Mouse (Mus musculus) embryonic facial prominence, embryonic 13.5 days (tissue): ENCODE results near the gene Atg4b. TPM values are rescaled to one million over a fixed set of nuclear protein-coding genes. Genes with fewer than 3 reads are reported as not detected.
"Not testable (repeated sequence)": the region's sequence is repeated elsewhere in the genome, so short reads cannot be mapped to it uniquely, and the experiment has no call there.

Experiments
- ATAC-seq: fragments of 200-750 bp; cut with Nextera tagmentation; 2 replicates; pipeline ENCODE4 v1.8.0; 2017; ENCODE audit warnings: low read depth; ENCODE audit not compliant: insufficient number of reproducible peaks, insufficient read depth, low FRiP score, low TSS enrichment
- H3K27ac ChIP-seq: fragments of 300-500 bp; sonication (generic); 2 replicates; pipeline ENCODE4 v1.5.1; 2015; ENCODE audit warnings: moderate library complexity, mild to moderate bottlenecking, inconsistent platforms
- H3K27me3 ChIP-seq: fragments of 300-500 bp; sonication (generic); 2 replicates; pipeline ENCODE4 v1.6.1; 2015; ENCODE audit warnings: mild to moderate bottlenecking, inconsistent platforms
- H3K36me3 ChIP-seq: fragments of 300-500 bp; sonication (generic); 2 replicates; pipeline ENCODE4 v1.6.1; 2015; ENCODE audit warnings: mild to moderate bottlenecking, inconsistent platforms
- H3K4me1 ChIP-seq: fragments of 300-500 bp; sonication (generic); 2 replicates; pipeline ENCODE4 v1.6.1; 2015; ENCODE audit warnings: inconsistent platforms
- H3K4me2 ChIP-seq: fragments of 300-500 bp; sonication (generic); 2 replicates; pipeline ENCODE4 v1.6.1; 2015; ENCODE audit warnings: moderate library complexity, mild to moderate bottlenecking, inconsistent platforms
- H3K4me3 ChIP-seq: fragments of 300-500 bp; sonication (generic); 2 replicates; pipeline ENCODE4 v1.5.1; 2015; ENCODE audit warnings: mild to moderate bottlenecking, inconsistent platforms
- H3K9ac ChIP-seq: fragments of 300-500 bp; sonication (generic); 2 replicates; pipeline ENCODE4 v1.6.1; 2015; ENCODE audit warnings: mild to moderate bottlenecking, inconsistent platforms
- H3K9me3 ChIP-seq: fragments of 300-500 bp; sonication (generic); 2 replicates; pipeline ENCODE4 v1.6.1; 2016; ENCODE audit warnings: inconsistent platforms
- WGBS: fragments of 180-500 bp; shearing (Covaris S2); methylation state at CpG from one replicate; pipeline ENCODE4 v1.1.7; 2015; ENCODE audit warnings: mixed read lengths; 5-methylcytosine and 5-hydroxymethylcytosine counted together
- polyA plus RNA-seq: library from polyadenylated mRNA; unstranded; fragments of >200 nt; fragmentation: Nextera tagmentation; extraction: Ambion mirVana; gene quantifications from 2 replicates; pipeline ENCODE4 v1.2.1, GENCODE M21; 2015

Atg4b gene
- polyA plus RNA-seq, 1 experiment from 2014 or later = 90.4 TPM

DNA sequence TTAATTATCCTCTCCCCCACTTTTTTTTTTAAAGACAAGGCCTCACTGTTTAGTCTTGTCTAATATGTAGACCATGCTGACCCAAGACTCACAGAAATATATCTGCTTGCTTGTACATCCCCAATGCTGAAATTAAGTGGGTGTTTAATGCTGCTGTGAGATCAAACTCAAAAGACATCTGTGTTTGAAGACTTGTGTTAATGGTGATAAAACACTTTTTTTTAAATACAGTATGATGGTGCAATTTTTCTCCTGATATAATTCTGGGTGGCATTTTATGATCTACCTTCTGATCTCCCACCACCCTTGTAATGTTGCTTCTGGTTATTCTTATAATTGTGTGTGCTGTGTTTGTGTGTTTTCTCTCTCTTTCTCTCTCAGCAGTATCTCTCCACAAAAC lies 4.9 kb downstream of the Atg4b start:
- H3K4me3 ChIP-seq = peak overlapping the region; percentile 98; the same call in 1 of the 2 replicates
- no peak for ATAC-seq
- H3K4me2 ChIP-seq = peak overlapping the region; percentile 86

DNA sequence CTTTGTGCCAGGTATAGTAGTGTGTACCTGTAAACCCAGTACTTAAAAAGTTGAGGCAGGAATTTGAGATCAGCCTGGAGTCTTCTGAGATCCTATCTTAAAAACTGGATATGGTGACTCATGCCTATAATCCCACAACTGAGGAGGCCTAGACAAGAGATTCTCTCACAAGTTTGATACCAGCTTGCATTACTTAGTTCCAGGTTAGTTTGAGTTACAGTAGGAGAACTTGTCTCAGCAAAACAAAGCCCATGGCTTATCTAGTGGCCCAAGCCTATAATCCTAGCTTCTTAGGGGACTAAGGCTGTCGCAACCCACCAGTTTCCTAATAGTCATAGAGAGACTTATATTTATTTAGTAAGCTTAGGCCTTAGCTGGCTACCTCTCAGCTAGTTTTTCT lies 8.8 kb downstream of the Atg4b start:
- Histone ChIP-seq H3K4me2 (no peak overlapping the region), H3K4me1 (peaks cover 15% of the 10 kb centered on the region), H3K27me3 (no peaks in the 10 kb centered on the region), H3K27ac (no peak overlapping the region), H3K4me3 (no peak overlapping the region), H3K36me3 (no peaks in the 10 kb centered on the region), H3K9ac (no peak overlapping the region), H3K9me3 (no peaks in the 10 kb centered on the region)
- no peak for ATAC-seq
- 95% methylated on average over 1 of the region's 1 CpGs for WGBS

More for the DNA sequence above, 4.9 kb downstream of the Atg4b start:
- Histone ChIP-seq H3K27ac (no peak overlapping the region), H3K9ac (no peak overlapping the region), H3K9me3 (no peaks in the 10 kb centered on the region), H3K36me3 (no peaks in the 10 kb centered on the region), H3K4me1 (peaks cover 26% of the 10 kb centered on the region), H3K27me3 (no peaks in the 10 kb centered on the region)

DNA sequence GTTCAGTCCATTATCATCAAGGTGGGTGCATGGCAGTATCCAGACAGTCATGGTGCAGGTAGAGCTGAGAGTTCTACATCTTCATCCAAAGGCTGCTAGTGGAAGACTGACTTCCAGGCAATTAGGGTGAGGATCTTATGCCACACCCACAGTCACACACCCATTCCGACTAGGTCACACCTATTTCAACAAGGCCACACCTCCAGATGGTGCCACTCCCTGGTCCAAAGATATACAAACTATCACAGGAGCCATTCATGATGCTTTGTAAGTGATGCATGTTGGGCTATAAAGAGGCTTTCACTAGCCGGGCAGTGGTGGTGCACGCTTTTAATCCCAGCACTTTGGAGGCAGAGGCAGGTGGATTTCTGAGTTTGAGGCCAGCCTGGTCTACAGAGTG lies 12.2 kb downstream of the Atg4b start:
- WGBS = 93% methylated on average over 3 of the region's 3 CpGs

DNA sequence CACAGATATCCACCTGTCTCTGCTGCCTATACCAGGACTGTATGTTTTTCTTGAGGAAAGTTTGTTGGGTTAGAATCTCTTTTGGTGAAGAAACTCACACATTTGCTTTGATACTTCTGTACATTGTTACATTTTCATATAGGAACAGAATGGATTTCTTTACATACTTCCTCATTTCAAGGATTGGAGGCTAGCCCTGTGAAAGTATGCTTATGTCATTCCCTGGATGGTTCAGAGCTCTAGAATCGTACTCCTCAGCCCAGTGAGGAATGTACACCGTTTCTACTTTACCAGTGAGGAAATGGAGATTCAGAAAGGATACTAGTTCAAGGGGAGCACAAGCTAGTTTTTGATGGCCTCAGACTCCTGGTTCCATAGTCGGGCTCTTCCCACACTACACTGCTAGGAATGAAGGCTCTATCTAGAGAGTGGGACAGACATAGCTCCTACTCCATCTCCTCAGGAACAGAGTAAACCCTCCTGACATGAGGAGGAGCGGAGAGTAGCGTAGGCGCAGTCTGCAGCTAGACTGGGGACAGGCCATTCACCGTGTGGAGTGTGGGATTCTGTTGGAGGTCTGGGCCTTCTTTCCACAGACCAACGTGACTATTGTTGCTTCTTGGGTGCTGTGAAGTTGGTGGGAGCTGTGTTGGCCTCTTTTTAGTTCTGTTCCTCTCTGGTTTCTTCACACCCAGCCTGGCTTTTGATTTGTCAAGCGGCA lies 13.7 kb downstream of the Atg4b start:
- Histone ChIP-seq H3K4me1 (0 out of 2 replicates have a peak, but pooled peaks cover 7% of the 10 kb centered on the region), H3K36me3 (peaks cover 18% of the 10 kb centered on the region), H3K27me3 (no peaks in the 10 kb centered on the region), H3K9ac (no peak overlapping the region), H3K4me3 (no peak overlapping the region), H3K27ac (no peak overlapping the region), H3K9me3 (no peaks in the 10 kb centered on the region), H3K4me2 (no peak overlapping the region)
- WGBS = 90% methylated on average over 9 of the region's 9 CpGs
- ATAC-seq = no peak

More for the DNA sequence above, 12.2 kb downstream of the Atg4b start:
- not testable (repeated sequence) for H3K4me3 ChIP-seq, H3K9me3 ChIP-seq, H3K4me1 ChIP-seq, H3K4me2 ChIP-seq, H3K27me3 ChIP-seq, H3K27ac ChIP-seq, H3K9ac ChIP-seq, ATAC-seq, H3K36me3 ChIP-seq

DNA sequence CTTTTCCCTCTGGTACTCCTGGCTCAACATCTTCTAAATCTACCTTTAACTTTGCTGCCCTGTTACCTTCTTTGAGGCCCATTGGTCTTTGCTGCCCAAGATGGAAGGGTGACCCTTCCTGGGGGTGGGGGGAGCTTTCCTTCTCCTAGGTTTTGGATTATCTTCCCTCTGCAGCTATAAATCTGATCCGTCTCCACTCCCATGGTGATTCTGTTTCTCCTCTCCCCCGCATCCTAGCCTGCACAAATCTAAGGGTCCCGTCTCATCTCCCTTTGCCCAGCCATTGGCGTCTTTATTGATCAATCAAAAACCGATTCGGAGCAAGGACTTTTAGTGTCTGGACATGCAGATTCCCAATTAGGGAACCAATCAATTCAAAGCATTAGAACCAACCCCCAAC lies 16.3 kb downstream of the Atg4b start:
- H3K4me1 ChIP-seq = 0 out of 2 replicates have a peak, but pooled peaks cover 7% of the 10 kb centered on the region
- no peaks in the 10 kb centered on the region for H3K27me3 ChIP-seq
- H3K4me3 ChIP-seq = no peak overlapping the region
- no peak overlapping the region for H3K4me2 ChIP-seq
- H3K27ac ChIP-seq = no peak overlapping the region
- no peaks in the 10 kb centered on the region for H3K9me3 ChIP-seq
- peaks cover 26% of the 10 kb centered on the region for H3K36me3 ChIP-seq
- ATAC-seq = no peak
- H3K9ac ChIP-seq = no peak overlapping the region
- WGBS = 79% methylated on average over 6 of the region's 6 CpGs

DNA sequence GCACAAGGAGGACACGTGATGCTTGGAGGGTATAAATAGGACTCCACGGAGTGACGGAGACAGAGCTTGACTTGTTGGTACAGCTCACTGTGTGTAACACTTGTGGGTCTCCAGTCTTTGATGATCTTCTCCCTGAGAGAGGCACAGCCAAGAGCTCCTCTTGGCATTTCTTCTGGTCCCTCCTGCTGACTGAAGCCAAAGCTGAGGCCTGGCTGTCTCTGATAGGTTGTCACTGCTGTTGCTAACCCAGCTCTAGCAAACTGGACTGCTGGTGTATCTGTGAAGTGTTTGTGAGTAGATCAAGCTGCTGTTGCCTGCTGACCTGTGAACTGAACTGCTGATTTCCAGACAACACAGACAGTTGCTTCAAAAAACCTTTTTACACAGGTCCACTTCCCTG lies 18.6 kb downstream of the Atg4b start:
- Histone ChIP-seq H3K36me3 (peaks cover 47% of the 10 kb centered on the region), H3K9me3 (no peaks in the 10 kb centered on the region), H3K4me3 (no peak overlapping the region), H3K27ac (no peak overlapping the region), H3K9ac (no peak overlapping the region), H3K27me3 (no peaks in the 10 kb centered on the region), H3K4me2 (no peak overlapping the region), H3K4me1 (0 out of 2 replicates have a peak, but pooled peaks cover 7% of the 10 kb centered on the region)
- 96% methylated on average over 3 of the region's 3 CpGs for WGBS
- no peak for ATAC-seq

DNA sequence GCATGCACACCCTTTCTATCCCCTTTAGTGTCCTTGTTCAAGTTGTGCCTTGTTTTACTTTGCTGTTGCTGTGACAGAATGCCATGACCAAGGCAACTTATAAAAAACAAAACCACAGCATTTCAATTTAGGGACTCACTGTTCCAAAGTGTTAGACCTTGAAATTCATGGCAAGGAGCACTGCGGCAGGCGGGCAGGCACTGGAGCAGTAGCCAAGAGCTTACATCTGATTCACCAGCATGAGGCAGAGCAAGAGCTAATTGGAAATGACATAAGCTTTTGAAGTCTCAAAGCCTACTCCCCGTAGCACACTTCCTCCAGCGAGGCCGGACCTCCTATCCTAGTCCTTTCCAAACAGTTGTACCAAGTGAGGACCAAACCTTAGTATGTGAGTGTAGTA lies 25.4 kb downstream of the Atg4b start:
- Histone ChIP-seq H3K4me3 (no peak overlapping the region), H3K36me3 (peaks cover 81% of the 10 kb centered on the region), H3K9ac (no peak overlapping the region), H3K4me2 (no peak overlapping the region), H3K27ac (no peak overlapping the region), H3K4me1 (no peaks in the 10 kb centered on the region), H3K27me3 (no peaks in the 10 kb centered on the region), H3K9me3 (no peaks in the 10 kb centered on the region)
- WGBS = 69% methylated on average over 5 of the region's 5 CpGs
- no peak for ATAC-seq

DNA sequence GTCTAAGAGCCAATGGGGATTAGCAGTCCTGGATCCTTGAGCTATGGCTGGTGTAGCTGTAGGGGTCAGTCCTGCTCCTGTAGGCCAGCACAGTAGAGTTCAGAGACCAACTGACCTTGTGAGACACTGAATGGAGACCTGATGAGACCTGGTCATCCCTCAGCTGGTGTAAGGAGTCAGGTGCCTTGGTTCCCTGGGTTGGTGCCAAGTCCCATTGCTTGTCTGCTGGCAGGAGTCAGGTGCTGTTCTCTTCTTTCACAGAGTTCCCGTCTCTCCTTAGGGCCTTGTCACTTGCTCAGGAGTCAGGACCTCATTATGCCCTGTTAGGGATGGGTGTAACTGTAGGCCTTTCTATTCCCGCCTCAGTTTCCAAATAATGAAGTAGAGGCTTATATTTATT lies 35.6 kb downstream of the Atg4b start:
- 0 out of 2 replicates have a peak, but pooled peaks cover 3% of the 10 kb centered on the region for H3K9me3 ChIP-seq
- no peak overlapping the region for H3K4me2 ChIP-seq
- H3K36me3 ChIP-seq = peaks cover 96% of the 10 kb centered on the region
- no peaks in the 10 kb centered on the region for H3K4me1 ChIP-seq
- H3K4me3 ChIP-seq = no peak overlapping the region
- WGBS = 91% methylated on average over 2 of the region's 2 CpGs
- H3K27me3 ChIP-seq = no peaks in the 10 kb centered on the region
- no peak for ATAC-seq
- H3K27ac ChIP-seq = no peak overlapping the region
- no peak overlapping the region for H3K9ac ChIP-seq

DNA sequence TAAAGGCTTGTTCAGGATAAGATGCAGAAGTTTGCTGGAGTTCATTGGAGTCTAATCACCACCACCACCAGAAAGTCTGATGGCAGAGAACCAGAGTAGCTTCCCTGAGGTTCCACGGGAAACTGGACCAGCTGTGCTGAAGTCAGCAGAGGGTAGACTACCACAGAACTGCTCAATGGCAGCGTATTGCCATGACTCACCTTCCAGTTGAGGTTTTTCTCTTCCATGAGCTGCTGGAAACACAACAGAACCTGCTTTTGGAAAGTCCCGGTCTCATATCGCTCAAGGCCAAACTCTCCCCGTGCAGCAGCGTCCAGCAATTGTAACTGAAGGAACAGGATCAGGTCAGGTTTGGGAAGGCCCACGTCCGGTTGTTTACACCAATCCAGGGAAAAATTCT lies 43.2 kb downstream of the Atg4b start:
- Histone ChIP-seq H3K27me3 (no peaks in the 10 kb centered on the region), H3K27ac (no peak overlapping the region), H3K4me1 (peaks cover 4% of the 10 kb centered on the region; the same call in 1 of the 2 replicates), H3K4me2 (no peak overlapping the region), H3K36me3 (peaks cover 80% of the 10 kb centered on the region), H3K9me3 (0 out of 2 replicates have a peak, but pooled peaks cover 3% of the 10 kb centered on the region), H3K9ac (no peak overlapping the region), H3K4me3 (no peak overlapping the region)
- no peak for ATAC-seq
- 96% methylated on average over 8 of the region's 8 CpGs for WGBS

DNA sequence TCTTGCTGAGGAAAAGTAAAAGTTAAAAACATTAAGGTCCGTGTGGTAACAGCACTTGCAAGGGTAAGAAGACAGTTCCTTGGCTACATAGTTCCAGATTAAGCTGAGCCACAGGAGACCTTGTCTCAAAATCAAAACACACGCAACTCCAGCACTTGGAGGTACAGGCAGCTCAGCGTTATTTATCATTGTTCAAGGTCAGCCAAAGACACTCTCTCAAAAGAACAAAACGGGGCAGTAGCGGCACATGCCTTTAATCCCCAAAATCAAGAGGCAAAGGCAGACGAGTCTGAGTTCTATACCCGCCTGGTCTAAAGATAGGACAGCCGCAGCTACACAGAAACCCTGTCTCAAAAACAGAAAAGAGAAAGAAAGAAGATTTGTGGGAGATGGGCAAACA lies 44.6 kb downstream of the Atg4b start:
- Histone ChIP-seq H3K27me3 (no peaks in the 10 kb centered on the region), H3K9ac (no peak overlapping the region), H3K27ac (no peak overlapping the region), H3K36me3 (peaks cover 77% of the 10 kb centered on the region), H3K4me2 (no peak overlapping the region), H3K4me3 (no peak overlapping the region), H3K4me1 (peaks cover 8% of the 10 kb centered on the region), H3K9me3 (0 out of 2 replicates have a peak, but pooled peaks cover 1% of the 10 kb centered on the region)
- 83% methylated on average over 8 of the region's 8 CpGs for WGBS
- no peak for ATAC-seq

DNA sequence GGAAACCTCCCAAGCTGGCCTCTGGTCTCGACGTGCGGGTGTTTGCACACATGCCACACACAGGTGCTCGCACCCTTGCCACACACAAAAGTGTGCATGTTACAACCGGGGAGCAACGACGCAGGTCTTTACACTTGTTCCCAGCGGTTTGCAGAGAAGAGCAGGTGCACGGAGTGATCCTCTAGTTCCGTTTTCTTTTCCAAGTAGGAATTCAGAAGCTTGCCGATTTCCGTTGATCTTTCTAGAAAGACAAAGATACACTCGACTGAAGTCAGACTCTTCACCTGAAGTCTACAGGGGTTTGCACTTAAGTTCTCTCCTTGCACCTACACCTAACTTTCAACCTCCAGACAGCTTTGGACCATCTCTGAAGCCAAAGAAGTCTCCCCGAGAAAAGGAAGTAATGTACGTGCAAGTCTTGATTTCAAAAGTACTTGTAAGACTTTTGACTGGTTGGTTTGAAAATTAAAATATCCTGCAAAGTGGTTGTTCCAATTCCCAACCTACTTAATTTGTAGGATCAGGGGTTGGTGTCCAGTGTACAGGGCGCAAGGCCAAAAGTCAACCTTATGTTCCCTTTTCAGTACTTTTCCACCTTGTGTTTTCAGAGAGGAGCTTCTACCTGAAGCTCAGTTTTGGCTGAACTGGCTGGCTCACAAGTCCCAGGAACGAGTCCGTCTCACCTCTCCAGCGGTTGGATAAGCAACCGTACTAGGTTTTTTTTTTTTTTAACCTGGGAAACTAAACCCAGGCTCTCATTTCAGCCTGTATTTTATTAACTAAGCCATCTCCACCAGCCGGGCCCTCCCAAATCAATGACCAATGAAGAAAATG lies 49.6 kb downstream of the Atg4b start:
- Histone ChIP-seq H3K9me3 (no peaks in the 10 kb centered on the region), H3K4me3 (peak overlapping the region; percentile 80), H3K27me3 (no peaks in the 10 kb centered on the region), H3K36me3 (peaks cover 39% of the 10 kb centered on the region), H3K9ac (peak overlapping the region; percentile 86), H3K27ac (peak overlapping the region; percentile 88), H3K4me1 (peaks cover 42% of the 10 kb centered on the region), H3K4me2 (peak overlapping the region; percentile 84)
- WGBS = 74% methylated on average over 21 of the region's 21 CpGs
- no peak for ATAC-seq
